Mouse (Mus musculus): Measurements from ENCODE around the gene Bptf. TPM values are rescaled to one million over a fixed set of nuclear protein-coding genes. Genes with fewer than 3 reads are reported as not detected.
"Not testable (repeated sequence)": the region's sequence is repeated elsewhere in the genome, so short reads cannot be mapped to it uniquely, and the experiment has no call there.

Bptf gene
- polyA plus RNA-seq, 1 experiment from 2014 or later, result 44.8 TPM

DNA sequence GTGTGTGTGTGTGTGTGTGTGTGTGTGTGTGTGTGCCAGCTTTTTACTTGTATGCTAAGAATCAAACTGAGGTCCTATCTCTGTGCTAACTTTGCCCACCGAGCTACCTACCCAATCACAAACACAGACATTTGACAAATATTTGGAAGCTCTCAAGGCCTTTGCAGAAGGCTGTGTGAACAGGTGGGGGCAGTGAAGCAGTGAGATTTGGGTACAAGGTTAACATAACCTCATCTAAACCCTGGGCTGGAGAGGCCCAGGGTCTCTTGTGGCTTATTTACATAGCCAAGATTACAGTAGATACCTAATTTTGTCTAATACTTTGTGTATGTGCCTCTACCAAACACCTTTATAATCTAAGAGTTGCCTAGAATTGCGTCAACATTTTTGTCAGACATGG, 10.5 kb upstream of the Bptf start:
- Histone ChIP-seq H3K4me2 (ENCODE audit: low read depth, low read length) (no peak overlapping the region), H3K4me3 (ENCODE audit: low read depth, low read length) (no peak overlapping the region), H3K4me1 (ENCODE audit: control insufficient read depth, insufficient read depth, low read length) (no peaks in the 10 kb centered on the region), H3K9ac (replicated peaks; ENCODE audit: low read depth, low read length) (no peak overlapping the region), H3K36me3 (ENCODE audit: control insufficient read depth, insufficient read depth, low read length) (no peaks in the 10 kb centered on the region), H3K27ac (ENCODE audit: low read depth, low read length) (no peak overlapping the region), H3K9me3 (ENCODE audit: control insufficient read depth, low read length) (no peaks in the 10 kb centered on the region), H3K27me3 (ENCODE audit: control insufficient read depth, insufficient read depth, low read length) (no peaks in the 10 kb centered on the region)
- 89% methylated on average over 2 of the region's 2 CpGs for WGBS
- ATAC-seq (ENCODE audit: low read depth), result no peak

DNA sequence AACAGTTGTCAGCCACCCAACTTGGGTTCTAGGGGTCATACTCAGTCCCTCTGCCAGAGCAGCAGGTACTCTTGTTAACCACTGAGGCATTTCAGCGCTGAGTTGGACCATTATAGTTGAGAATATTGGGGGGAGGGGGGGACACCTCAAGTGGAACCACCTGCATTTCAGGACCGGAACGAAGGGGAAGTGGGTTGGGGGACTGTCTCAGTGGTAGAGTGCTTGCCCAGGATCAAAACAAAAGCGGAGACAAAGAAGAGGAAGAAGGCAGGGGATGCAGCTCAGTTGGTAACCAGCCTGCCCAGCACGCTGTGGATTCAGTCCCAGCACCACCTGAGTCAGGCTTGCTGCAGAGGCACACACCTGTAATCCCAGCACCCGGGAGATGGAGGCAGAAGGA, 8.8 kb upstream of the Bptf start:
- H3K4me2 ChIP-seq (ENCODE audit: low read depth, low read length), result no peak overlapping the region
- H3K36me3 ChIP-seq (ENCODE audit: control insufficient read depth, insufficient read depth, low read length), result no peaks in the 10 kb centered on the region
- H3K9ac ChIP-seq (replicated peaks; ENCODE audit: low read depth, low read length), result no peak overlapping the region
- no peak overlapping the region for H3K4me3 ChIP-seq (ENCODE audit: low read depth, low read length)
- ATAC-seq (ENCODE audit: low read depth), result no peak
- WGBS, result 24% methylated on average over 6 of the region's 6 CpGs
- H3K27ac ChIP-seq (ENCODE audit: low read depth, low read length), result no peak overlapping the region
- no peaks in the 10 kb centered on the region for H3K27me3 ChIP-seq (ENCODE audit: control insufficient read depth, insufficient read depth, low read length)
- no peaks in the 10 kb centered on the region for H3K9me3 ChIP-seq (ENCODE audit: control insufficient read depth, low read length)
- H3K4me1 ChIP-seq (ENCODE audit: control insufficient read depth, insufficient read depth, low read length), result no peaks in the 10 kb centered on the region

DNA sequence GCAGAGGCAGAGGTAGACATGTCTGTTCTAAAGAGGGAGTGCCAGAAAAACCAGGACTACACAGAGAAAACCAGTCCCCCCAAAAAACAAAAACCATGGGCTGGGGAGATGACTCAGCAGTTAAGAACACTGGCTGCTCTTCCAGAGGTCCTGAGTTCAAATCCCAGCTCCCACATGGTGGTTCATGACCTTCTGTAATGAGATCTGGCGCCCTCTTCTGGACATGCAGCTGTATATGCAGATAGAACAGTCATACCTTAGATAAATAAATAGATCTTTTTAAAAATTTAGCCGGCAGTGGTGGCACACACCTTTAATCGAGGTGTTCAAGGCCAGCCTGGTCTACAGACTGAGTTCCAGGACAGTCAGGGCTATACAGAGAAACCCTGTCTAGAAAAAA, 6.7 kb upstream of the Bptf start:
- Histone ChIP-seq H3K27ac (ENCODE audit: low read depth, low read length) (no peak overlapping the region), H3K4me2 (ENCODE audit: low read depth, low read length) (no peak overlapping the region), H3K27me3 (ENCODE audit: control insufficient read depth, insufficient read depth, low read length) (no peaks in the 10 kb centered on the region), H3K4me1 (ENCODE audit: control insufficient read depth, insufficient read depth, low read length) (no peaks in the 10 kb centered on the region), H3K4me3 (ENCODE audit: low read depth, low read length) (no peak overlapping the region), H3K36me3 (ENCODE audit: control insufficient read depth, insufficient read depth, low read length) (no peaks in the 10 kb centered on the region), H3K9me3 (ENCODE audit: control insufficient read depth, low read length) (no peaks in the 10 kb centered on the region), H3K9ac (replicated peaks; ENCODE audit: low read depth, low read length) (no peak overlapping the region)
- no peak for ATAC-seq (ENCODE audit: low read depth)
- 84% methylated on average over 3 of the region's 3 CpGs for WGBS

DNA sequence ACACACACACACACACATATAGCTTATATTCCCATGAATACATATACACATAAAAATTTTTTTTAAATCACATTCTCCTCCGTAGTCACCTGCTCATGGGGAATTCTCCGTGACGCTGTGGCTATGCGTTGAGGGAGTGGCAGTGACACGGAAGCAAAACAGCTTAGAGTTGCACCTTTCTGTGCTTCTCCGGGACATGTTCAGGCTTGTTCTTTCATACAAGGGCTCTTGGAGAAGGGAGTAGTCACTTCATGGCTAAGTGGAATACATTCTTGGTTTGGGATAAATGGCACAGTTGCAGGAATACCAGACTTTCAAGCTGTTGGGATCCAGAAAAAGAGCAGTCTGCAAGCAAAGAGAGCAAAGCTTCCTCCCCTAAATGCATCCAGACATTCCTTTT, 5.7 kb upstream of the Bptf start:
- no peaks in the 10 kb centered on the region for H3K27me3 ChIP-seq (ENCODE audit: control insufficient read depth, insufficient read depth, low read length)

DNA sequence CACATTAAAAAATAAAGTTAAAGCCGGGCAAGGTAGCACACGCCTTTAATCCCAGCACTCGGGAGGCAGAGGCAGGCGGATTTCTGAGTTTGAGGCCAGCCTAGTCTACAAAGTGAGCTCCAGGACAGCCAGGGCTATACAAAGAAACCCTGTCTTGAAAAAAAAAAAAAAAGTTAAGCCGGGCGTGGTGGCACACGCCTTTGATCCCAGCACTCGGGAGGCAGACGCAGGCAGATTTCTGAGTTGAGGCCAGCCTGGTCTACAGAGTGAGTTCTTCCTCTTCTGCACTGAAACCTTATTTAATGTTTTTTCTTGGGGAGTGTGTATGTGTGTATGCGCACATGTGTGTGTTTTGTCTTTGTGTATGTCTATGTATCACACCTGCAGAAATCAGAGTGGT, 4.5 kb upstream of the Bptf start:
- not testable (repeated sequence) for H3K27me3 ChIP-seq (ENCODE audit: control insufficient read depth, insufficient read depth, low read length); H3K27ac ChIP-seq (ENCODE audit: low read depth, low read length); H3K4me3 ChIP-seq (ENCODE audit: low read depth, low read length); H3K36me3 ChIP-seq (ENCODE audit: control insufficient read depth, insufficient read depth, low read length); H3K4me1 ChIP-seq (ENCODE audit: control insufficient read depth, insufficient read depth, low read length); H3K9ac ChIP-seq (replicated peaks; ENCODE audit: low read depth, low read length); H3K9me3 ChIP-seq (ENCODE audit: control insufficient read depth, low read length); H3K4me2 ChIP-seq (ENCODE audit: low read depth, low read length); ATAC-seq (ENCODE audit: low read depth)
- 98% methylated on average over 10 of the region's 10 CpGs for WGBS

More for the DNA sequence above, 5.7 kb upstream of the Bptf start:
- Histone ChIP-seq H3K4me2 (ENCODE audit: low read depth, low read length) (no peak overlapping the region), H3K36me3 (ENCODE audit: control insufficient read depth, insufficient read depth, low read length) (no peaks in the 10 kb centered on the region), H3K4me3 (ENCODE audit: low read depth, low read length) (no peak overlapping the region), H3K9me3 (ENCODE audit: control insufficient read depth, low read length) (no peaks in the 10 kb centered on the region), H3K4me1 (ENCODE audit: control insufficient read depth, insufficient read depth, low read length) (0 out of 2 replicates have a peak, but pooled peaks cover under 1% of the 10 kb centered on the region), H3K9ac (replicated peaks; ENCODE audit: low read depth, low read length) (no peak overlapping the region), H3K27ac (ENCODE audit: low read depth, low read length) (no peak overlapping the region)
- WGBS, result 96% methylated on average over 6 of the region's 6 CpGs
- ATAC-seq (ENCODE audit: low read depth), result no peak

DNA sequence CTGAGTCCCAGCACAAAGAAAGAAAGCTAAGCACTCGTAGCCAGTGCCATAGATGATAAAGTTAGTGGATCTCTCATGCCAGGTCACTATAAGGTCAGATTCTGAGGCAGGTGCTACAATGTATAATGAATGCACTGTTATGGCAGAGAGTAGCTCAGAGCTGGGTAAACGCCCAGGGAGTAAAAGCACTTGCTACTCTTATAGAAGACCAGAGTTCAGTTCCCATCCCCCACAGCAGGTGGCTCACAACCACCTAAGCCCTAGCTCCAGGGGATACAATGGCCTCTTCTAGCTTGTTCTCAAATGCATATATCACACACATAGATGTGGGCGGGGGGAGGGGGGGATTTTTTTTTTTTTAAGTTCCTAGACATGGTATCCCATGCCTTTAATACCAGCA, 3.8 kb upstream of the Bptf start:
- H3K27me3 ChIP-seq (ENCODE audit: control insufficient read depth, insufficient read depth, low read length), result no peaks in the 10 kb centered on the region

DNA sequence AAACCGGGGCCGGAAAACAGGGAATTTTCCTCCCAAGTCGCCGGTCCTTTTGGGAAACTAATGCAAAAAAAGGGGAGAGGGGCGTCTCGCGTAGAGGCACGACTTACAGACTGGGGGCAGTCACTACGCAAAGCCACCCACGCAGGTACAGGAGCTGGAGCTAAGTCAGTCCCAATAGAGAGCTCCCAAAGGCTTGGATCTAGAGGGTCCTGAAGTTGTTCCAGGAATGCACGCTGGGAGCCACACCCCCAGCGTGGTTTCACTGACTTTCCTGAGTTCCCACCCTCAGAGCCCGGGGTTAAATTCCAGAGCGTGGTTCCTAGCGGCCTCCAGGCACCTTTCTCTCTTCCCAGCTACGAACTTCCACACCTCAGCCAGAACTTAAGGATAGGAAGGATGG, 499 bp upstream of the Bptf start:
- ATAC-seq (ENCODE audit: low read depth), result peak; percentile 26; the same call in 1 of the 2 replicates
- peak overlapping the region; percentile 95 for H3K27ac ChIP-seq (ENCODE audit: low read depth, low read length)
- H3K4me2 ChIP-seq (ENCODE audit: low read depth, low read length), result peak overlapping the region; percentile 79
- peak overlapping the region; percentile 97; the same call in 1 of the 2 replicates for H3K9ac ChIP-seq (replicated peaks; ENCODE audit: low read depth, low read length)
- peak overlapping the region; percentile 92 for H3K4me3 ChIP-seq (ENCODE audit: low read depth, low read length)
- H3K4me1 ChIP-seq (ENCODE audit: control insufficient read depth, insufficient read depth, low read length), result peaks cover 13% of the 10 kb centered on the region
- no peaks in the 10 kb centered on the region for H3K27me3 ChIP-seq (ENCODE audit: control insufficient read depth, insufficient read depth, low read length)
- H3K9me3 ChIP-seq (ENCODE audit: control insufficient read depth, low read length), result no peaks in the 10 kb centered on the region
- WGBS, result under 1% methylated on average over 16 of the region's 16 CpGs
- no peaks in the 10 kb centered on the region for H3K36me3 ChIP-seq (ENCODE audit: control insufficient read depth, insufficient read depth, low read length)

More for the DNA sequence above, 3.8 kb upstream of the Bptf start:
- H3K36me3 ChIP-seq (ENCODE audit: control insufficient read depth, insufficient read depth, low read length), result no peaks in the 10 kb centered on the region
- no peaks in the 10 kb centered on the region for H3K9me3 ChIP-seq (ENCODE audit: control insufficient read depth, low read length)
- no peak for ATAC-seq (ENCODE audit: low read depth)
- WGBS, result 49% methylated on average over 3 of the region's 3 CpGs
- H3K4me2 ChIP-seq (ENCODE audit: low read depth, low read length), result no peak overlapping the region
- no peak overlapping the region for H3K27ac ChIP-seq (ENCODE audit: low read depth, low read length)
- H3K4me1 ChIP-seq (ENCODE audit: control insufficient read depth, insufficient read depth, low read length), result peaks cover 3% of the 10 kb centered on the region; the same call in 1 of the 2 replicates
- no peak overlapping the region for H3K4me3 ChIP-seq (ENCODE audit: low read depth, low read length)
- no peak overlapping the region for H3K9ac ChIP-seq (replicated peaks; ENCODE audit: low read depth, low read length)

DNA sequence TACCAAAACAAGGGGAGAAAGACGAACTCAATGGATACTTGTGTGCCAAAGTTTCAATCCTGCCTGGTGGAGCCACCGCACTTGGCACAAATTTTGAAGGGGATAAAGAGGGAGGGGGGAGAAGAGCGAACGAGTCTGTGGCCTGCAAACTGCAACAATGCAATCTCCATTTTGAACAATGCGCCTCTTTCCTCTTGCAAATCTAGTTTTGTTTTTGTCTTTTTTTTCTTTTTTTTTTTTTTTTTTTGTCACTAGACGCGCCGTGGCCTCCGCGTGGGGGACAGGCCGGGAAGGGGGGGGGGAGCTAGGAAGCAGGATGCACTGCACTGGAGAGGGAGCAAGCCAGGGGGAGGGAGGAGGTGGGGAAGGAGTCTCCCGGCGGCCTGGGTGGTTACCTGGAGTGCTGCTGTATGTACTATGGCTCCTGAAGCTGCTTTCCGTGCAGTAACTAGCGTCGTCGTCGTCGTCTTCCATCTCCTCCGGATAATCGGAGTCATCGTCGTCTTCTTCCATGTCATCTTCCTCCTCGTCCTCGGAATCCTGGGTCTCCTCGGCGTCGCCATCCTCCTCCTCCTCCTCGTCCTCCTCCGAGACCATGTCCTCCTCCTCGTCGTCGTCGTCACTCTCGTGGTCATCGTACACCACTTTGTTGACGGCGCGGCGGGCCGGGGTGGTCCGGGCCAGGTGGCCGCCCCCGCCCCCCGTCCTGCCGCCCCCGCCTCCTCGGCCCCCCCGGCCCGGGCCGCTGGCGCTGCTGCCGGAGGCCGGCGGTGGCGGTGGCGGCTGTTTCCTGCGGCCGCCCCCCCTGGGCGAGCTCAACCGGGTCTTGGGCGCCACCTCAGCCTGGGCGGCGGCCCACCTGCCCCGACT, 813 bp downstream of the Bptf start:
- Histone ChIP-seq H3K4me1 (ENCODE audit: control insufficient read depth, insufficient read depth, low read length) (peaks cover 13% of the 10 kb centered on the region), H3K9me3 (ENCODE audit: control insufficient read depth, low read length) (no peaks in the 10 kb centered on the region), H3K36me3 (ENCODE audit: control insufficient read depth, insufficient read depth, low read length) (no peaks in the 10 kb centered on the region), H3K27ac (ENCODE audit: low read depth, low read length) (peak overlapping the region; percentile 95), H3K9ac (replicated peaks; ENCODE audit: low read depth, low read length) (peak overlapping the region; percentile 97), H3K4me2 (ENCODE audit: low read depth, low read length) (peak overlapping the region; percentile 83), H3K27me3 (ENCODE audit: control insufficient read depth, insufficient read depth, low read length) (no peaks in the 10 kb centered on the region), H3K4me3 (ENCODE audit: low read depth, low read length) (peak overlapping the region; percentile 92)
- under 1% methylated on average over 34 of the region's 65 CpGs for WGBS
- peak; percentile 75 for ATAC-seq (ENCODE audit: low read depth)

DNA sequence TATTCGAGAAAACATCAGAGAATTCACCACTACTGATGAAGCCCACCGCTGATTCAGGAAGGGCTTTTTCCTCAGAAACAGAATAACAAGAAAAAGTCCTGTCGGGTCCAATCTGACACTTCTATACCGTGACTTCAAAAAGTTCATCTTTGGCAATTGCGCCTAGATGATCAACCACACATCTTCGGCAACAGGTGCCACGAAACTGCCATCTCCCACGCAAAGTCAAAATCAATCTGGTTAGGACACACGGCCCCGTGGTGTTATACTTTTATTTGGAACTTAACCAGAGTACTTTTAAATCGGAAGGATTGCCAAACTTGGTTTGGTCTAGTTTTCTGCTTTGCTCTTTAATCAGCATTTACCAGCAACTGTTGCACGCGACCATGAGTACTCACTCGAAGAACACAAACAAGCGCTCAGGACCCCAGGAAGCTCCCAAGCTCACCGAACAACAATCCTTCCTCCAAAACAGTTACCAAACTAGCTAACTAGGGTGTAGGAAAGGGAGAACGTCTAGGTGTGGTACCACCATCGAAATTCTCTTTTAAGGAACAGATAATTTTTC, 1.6 kb downstream of the Bptf start:
- Histone ChIP-seq H3K9me3 (ENCODE audit: control insufficient read depth, low read length) (no peaks in the 10 kb centered on the region), H3K4me1 (ENCODE audit: control insufficient read depth, insufficient read depth, low read length) (peaks cover 13% of the 10 kb centered on the region), H3K27ac (ENCODE audit: low read depth, low read length) (no peak overlapping the region), H3K4me3 (ENCODE audit: low read depth, low read length) (peak overlapping the region; percentile 92), H3K36me3 (ENCODE audit: control insufficient read depth, insufficient read depth, low read length) (no peaks in the 10 kb centered on the region), H3K27me3 (ENCODE audit: control insufficient read depth, insufficient read depth, low read length) (no peaks in the 10 kb centered on the region), H3K4me2 (ENCODE audit: low read depth, low read length) (peak overlapping the region; percentile 83), H3K9ac (replicated peaks; ENCODE audit: low read depth, low read length) (peak overlapping the region; percentile 97)
- WGBS, result under 1% methylated on average over 18 of the region's 18 CpGs
- ATAC-seq (ENCODE audit: low read depth), result no peak

All from neural tube, embryonic 14.5 days (tissue).